Mouse (Mus musculus) layer of hippocampus, postnatal 10 days (tissue): ENCODE data around the gene Gm498. TPM values are rescaled to one million over a fixed set of nuclear protein-coding genes. Genes with fewer than 3 reads are reported as not detected.

Experiments
- DNase-seq, 2 experiments: peaks; one replicate each; pipeline ENCODE4 v3.0.0; 2021; ENCODE audit warnings: low spot score in 2 of 2
- long read RNA-seq: library from polyadenylated mRNA; stranded (forward); transcript quantifications from one replicate; pipeline ENCODE4 v2.0.0, GENCODE M21; 2023
- total RNA-seq, 2 experiments: library from RNA; stranded (reverse); gene quantifications; 2 replicates each; pipeline ENCODE4 v1.2.3; 2021

The Gm498 gene
- total RNA-seq, result not detected
- long read RNA-seq, result 0 reads

- no peak for DNase-seq
These were observed at the start of gene Gm498 for GRCm38 (mm10) chr7:143866538-143866937. Gene Gm498 (plus strand): TSS chr7:143866838.

GRCm38 (mm10) chr7:143819201-143819600 is 47.4 kb upstream of the Gm498 start:
- DNase-seq, result no peak

- DNase-seq, result no peak
These were observed 45.4 kb upstream of the Gm498 start for GRCm38 (mm10) chr7:143821241-143821640.

- DNase-seq, result peak; percentile 98 to 99
These were observed 44.0 kb upstream of the Gm498 start, which contains the start of the genes Nadsyn1 and Dhcr7 for GRCm38 (mm10) chr7:143822375-143823265. Gene Nadsyn1 (minus strand): TSS chr7:143822849. Gene Dhcr7 (plus strand): TSS chr7:143823145.

- no peak for DNase-seq
These were observed 43.4 kb upstream of the Gm498 start for GRCm38 (mm10) chr7:143823266-143823605.

- no peak for DNase-seq
These were observed 39.7 kb upstream of the Gm498 start for GRCm38 (mm10) chr7:143826985-143827384.

GRCm38 (mm10) chr7:143829504-143830331 is 36.9 kb upstream of the Gm498 start:
- DNase-seq, result peak; percentile 93 to 95

- DNase-seq, result no peak
These were observed 36.2 kb upstream of the Gm498 start for GRCm38 (mm10) chr7:143830399-143830798.

- DNase-seq, result peak in 1 of 2 experiments; percentile 20
These were observed 34.4 kb upstream of the Gm498 start for GRCm38 (mm10) chr7:143832196-143832595.

GRCm38 (mm10) chr7:143832611-143833010 is 34.0 kb upstream of the Gm498 start:
- DNase-seq, result no peak

- DNase-seq, result no peak
These were observed 33.0 kb upstream of the Gm498 start for GRCm38 (mm10) chr7:143833581-143834190.

GRCm38 (mm10) chr7:143834316-143834715 is 32.3 kb upstream of the Gm498 start:
- DNase-seq, result no peak

- no peak for DNase-seq
These were observed 31.7 kb upstream of the Gm498 start for GRCm38 (mm10) chr7:143834972-143835371.

- no peak for DNase-seq
These were observed 28.8 kb upstream of the Gm498 start for GRCm38 (mm10) chr7:143837705-143838358.

GRCm38 (mm10) chr7:143840121-143840520 is 26.5 kb upstream of the Gm498 start:
- no peak for DNase-seq

- no peak for DNase-seq
These were observed 25.3 kb upstream of the Gm498 start for GRCm38 (mm10) chr7:143841301-143841700.

- no peak for DNase-seq
These were observed 18.4 kb upstream of the Gm498 start for GRCm38 (mm10) chr7:143848127-143848767.

GRCm38 (mm10) chr7:143848768-143849482 is 17.7 kb upstream of the Gm498 start:
- DNase-seq, result no peak

- DNase-seq, result no peak
These were observed 2.2 kb downstream of the Gm498 start for GRCm38 (mm10) chr7:143868874-143869273.

- DNase-seq, result no peak
These were observed 17.1 kb downstream of the Gm498 start for GRCm38 (mm10) chr7:143883717-143884116.
